Mouse (Mus musculus) lung, postnatal 14 days (tissue): ENCODE results near the gene Gm42791.

Experiments used
- DNase-seq: peaks from one replicate; pipeline ENCODE4 v3.0.0; 2021

The Gm42791 gene

GRCm38 (mm10) chr5:149006362-149007294 is 11.7 kb upstream of the Gm42791 start:
- DNase-seq: peak; percentile 100

GRCm38 (mm10) chr5:149005701-149006361 is 10.9 kb upstream of the Gm42791 start:
- no peak for DNase-seq

GRCm38 (mm10) chr5:149005083-149005482 is 10.1 kb upstream of the Gm42791 start:
- DNase-seq: no peak

- DNase-seq: no peak
These were observed 8.2 kb upstream of the Gm42791 start for GRCm38 (mm10) chr5:149003137-149003536.

- DNase-seq: no peak
These were observed 7.8 kb upstream of the Gm42791 start for GRCm38 (mm10) chr5:149002803-149003115.

- DNase-seq: no peak
These were observed 7.3 kb upstream of the Gm42791 start for GRCm38 (mm10) chr5:149002034-149002802.

GRCm38 (mm10) chr5:148999802-149000201 is 4.9 kb upstream of the Gm42791 start:
- DNase-seq: no peak

- no peak for DNase-seq
These were observed 3.6 kb upstream of the Gm42791 start for GRCm38 (mm10) chr5:148998512-148998911.

- no peak for DNase-seq
These were observed 1.7 kb upstream of the Gm42791 start for GRCm38 (mm10) chr5:148996709-148997037.

GRCm38 (mm10) chr5:148995962-148996708 is 1.2 kb upstream of the Gm42791 start:
- no peak for DNase-seq

GRCm38 (mm10) chr5:148994311-148994705 is 639 bp downstream of the Gm42791 start:
- no peak for DNase-seq

GRCm38 (mm10) chr5:148992598-148992997 is 2.3 kb downstream of the Gm42791 start:
- DNase-seq: no peak

GRCm38 (mm10) chr5:148990891-148991311 is 4.0 kb downstream of the Gm42791 start:
- no peak for DNase-seq

- DNase-seq: no peak
These were observed 5.5 kb downstream of the Gm42791 start for GRCm38 (mm10) chr5:148989480-148989879.

- no peak for DNase-seq
These were observed 10.0 kb downstream of the Gm42791 start for GRCm38 (mm10) chr5:148984961-148985360.

GRCm38 (mm10) chr5:148983696-148984095 is 11.3 kb downstream of the Gm42791 start:
- no peak for DNase-seq

- no peak for DNase-seq
These were observed 11.8 kb downstream of the Gm42791 start for GRCm38 (mm10) chr5:148983108-148983664.

- DNase-seq: no peak
These were observed 12.6 kb downstream of the Gm42791 start for GRCm38 (mm10) chr5:148982396-148982795.

- no peak for DNase-seq
These were observed 14.3 kb downstream of the Gm42791 start for GRCm38 (mm10) chr5:148980607-148981006.

- DNase-seq: no peak
These were observed 16.3 kb downstream of the Gm42791 start for GRCm38 (mm10) chr5:148978458-148979165.

- DNase-seq: no peak
These were observed 17.1 kb downstream of the Gm42791 start for GRCm38 (mm10) chr5:148977698-148978457.
